In genomic region chrX:52412936-52413335, GRCm38 (mm10) we compare ENCODE assay signal across 19 mouse cellular contexts.
"Had no signal": no experiment of that assay in that cellular context is flagged by ENCODE, and none has a peak within 500 bp of the region (broad histone marks: within the 10 kb centered on the region; RNA-seq: fewer than 3 reads in every experiment).

No protein-coding gene starts in this region.

- DNase-seq: liver, embryonic 13.5 days; liver, postnatal 0 days; lung, adult 2 months; lung, postnatal 14 days; lung, postnatal 36 days; right cerebral cortex, postnatal 14 days; thymus, postnatal 14 days; thymus, postnatal 36 days had no signal

- H3K9me3 ChIP-seq: liver, embryonic 13.5 days; liver, embryonic 15.5 days; lung, embryonic 15.5 days; megakaryocyte, embryonic 14.5 days; midbrain, embryonic 13.5 days; midbrain, embryonic 15.5 days; neural tube, embryonic 13.5 days; stomach, embryonic 15.5 days had no signal

- H3K4me3 ChIP-seq: liver, embryonic 13.5 days; liver, embryonic 15.5 days; lung, embryonic 15.5 days; megakaryocyte, embryonic 14.5 days; midbrain, embryonic 13.5 days; midbrain, embryonic 15.5 days; neural tube, embryonic 13.5 days; stomach, embryonic 15.5 days had no signal

- H3K4me1 ChIP-seq: liver, embryonic 13.5 days; liver, embryonic 15.5 days; lung, embryonic 15.5 days; megakaryocyte, embryonic 14.5 days; midbrain, embryonic 13.5 days; midbrain, embryonic 15.5 days; neural tube, embryonic 13.5 days; stomach, embryonic 15.5 days had no signal

- H3K4me2 ChIP-seq: liver, embryonic 13.5 days; liver, embryonic 15.5 days; lung, embryonic 15.5 days; midbrain, embryonic 11.5 days; midbrain, embryonic 13.5 days; midbrain, embryonic 15.5 days; neural tube, embryonic 13.5 days; stomach, embryonic 15.5 days had no signal

- H3K9ac ChIP-seq: liver, embryonic 13.5 days; liver, embryonic 15.5 days; liver, postnatal 0 days; lung, embryonic 15.5 days; midbrain, embryonic 13.5 days; midbrain, embryonic 15.5 days; neural tube, embryonic 13.5 days; stomach, embryonic 15.5 days had no signal

- H3K27me3 ChIP-seq: liver, embryonic 13.5 days; liver, embryonic 15.5 days; lung, embryonic 15.5 days; midbrain, embryonic 13.5 days; midbrain, embryonic 15.5 days; neural tube, embryonic 13.5 days; stomach, embryonic 15.5 days had no signal

- H3K27ac ChIP-seq: liver, embryonic 13.5 days; liver, embryonic 15.5 days; lung, embryonic 15.5 days; macrophage; midbrain, embryonic 13.5 days; midbrain, embryonic 15.5 days; neural tube, embryonic 13.5 days; stomach, embryonic 15.5 days; stomach, postnatal 0 days had no signal

- ATAC-seq: liver, postnatal 0 days; lung, postnatal 0 days; midbrain, embryonic 13.5 days; midbrain, embryonic 15.5 days had no signal

- H3K36me3 ChIP-seq: liver, embryonic 13.5 days; liver, embryonic 15.5 days; lung, embryonic 15.5 days; midbrain, embryonic 13.5 days; midbrain, embryonic 15.5 days; neural tube, embryonic 13.5 days; stomach, embryonic 15.5 days had no signal
